Mouse (Mus musculus): Measurements from ENCODE around the gene Mboat1.

DNA sequence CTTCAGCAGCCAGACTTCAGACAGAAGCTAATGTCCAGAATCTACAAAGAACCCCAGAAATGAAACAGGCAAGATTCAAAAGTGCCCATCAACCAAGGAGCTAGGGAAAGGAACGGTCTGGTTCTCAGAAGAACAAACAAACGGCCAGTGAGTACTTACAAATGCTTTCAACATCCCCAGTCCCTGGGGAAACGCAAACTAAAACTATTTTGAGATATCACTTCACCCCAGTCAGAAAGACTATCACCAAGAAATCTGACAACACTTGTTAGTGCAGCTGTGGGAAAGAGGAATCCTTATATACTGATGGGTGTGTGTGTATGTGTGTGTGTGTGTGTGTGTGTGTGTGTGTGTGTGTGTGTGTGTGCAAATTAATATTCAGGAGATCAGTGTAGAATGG lies 116.4 kb downstream of the Mboat1 start:
- TF ChIP-seq CTCF (conservative IDR thresholded peaks at IDR 0.05; ENCODE audit: insufficient read depth, insufficient read length, low read depth, low read length) (no peak), POLR2A (IDR thresholded peaks at IDR 0.05; ENCODE audit: low read depth, low read length) (no peak)
